In the genomic region with DNA sequence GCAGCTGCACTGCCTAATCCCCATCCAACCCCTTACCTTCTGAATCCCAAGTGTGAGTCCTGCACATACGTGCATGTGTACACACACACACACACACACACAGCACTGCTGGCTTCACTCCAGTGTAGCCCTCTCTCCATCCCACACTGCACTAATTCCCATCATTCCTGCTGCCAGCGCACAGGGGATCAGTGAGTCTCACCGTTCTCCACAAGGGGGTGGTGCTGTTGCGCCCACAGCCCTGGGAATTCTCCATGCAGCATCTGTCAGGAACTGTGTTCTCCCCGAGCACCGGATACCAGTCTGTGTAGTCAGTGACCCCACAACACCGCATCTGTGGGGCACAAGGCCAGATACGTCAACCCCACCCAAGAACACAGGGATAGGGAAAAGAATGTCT, we compare ENCODE assay signal across 8 mouse cellular contexts.
DNase-seq lines count a peak whose midpoint lies in the region; ATAC-seq lines count a peak whose summit lies in the region.

No protein-coding gene starts in this region.

- WGBS in limb, embryonic 11.5 days, result 48% methylated on average over 8 of the region's 8 CpGs
- 55% methylated on average over 8 of the region's 8 CpGs for WGBS in limb, embryonic 10.5 days
- WGBS in midbrain, embryonic 16.5 days, result 29% methylated on average over 8 of the region's 8 CpGs

- peak; percentile 49 for DNase-seq in limb, embryonic 11.5 days (ENCODE audit: low spot score)
- DNase-seq in limb, embryonic 10.5 days (ENCODE audit: low spot score), result no peak
- DNase-seq in cerebellum, postnatal 10 days, result peak; percentile 50 to 57
- DNase-seq in frontal cortex, postnatal 25 days (ENCODE audit: low spot score in 2 of 2), result peak; percentile 37 to 47
- no peak for DNase-seq in gastrocnemius, postnatal 4 days (ENCODE audit: low spot score in 2 of 2)

- H3K9me3 ChIP-seq in limb, embryonic 11.5 days (ENCODE audit: control insufficient read depth, low read length), result no peaks in the 10 kb centered on the region
- H3K9me3 ChIP-seq in limb, embryonic 10.5 days (replicated peaks), result no peaks in the 10 kb centered on the region
- no peaks in the 10 kb centered on the region for H3K9me3 ChIP-seq in midbrain, embryonic 16.5 days (replicated peaks; ENCODE audit: control insufficient read depth, low read length, poor library complexity, severe bottlenecking)

- H3K4me1 ChIP-seq in limb, embryonic 11.5 days (ENCODE audit: control insufficient read depth, insufficient read depth, low read length), result no peaks in the 10 kb centered on the region; the same call in 1 of the 2 replicates
- peaks cover 18% of the 10 kb centered on the region; the same call in 1 of the 2 replicates for H3K4me1 ChIP-seq in limb, embryonic 10.5 days
- H3K4me1 ChIP-seq in midbrain, embryonic 16.5 days (ENCODE audit: control insufficient read depth, insufficient read depth, low read length), result 0 out of 2 replicates have a peak, but pooled peaks cover 2% of the 10 kb centered on the region

- H3K27me3 ChIP-seq in limb, embryonic 11.5 days (ENCODE audit: control insufficient read depth, insufficient read depth, low read length), result no peaks in the 10 kb centered on the region
- no peaks in the 10 kb centered on the region for H3K27me3 ChIP-seq in limb, embryonic 10.5 days (ENCODE audit: low read depth, poor library complexity, severe bottlenecking)
- H3K27me3 ChIP-seq in midbrain, embryonic 16.5 days (ENCODE audit: control insufficient read depth, insufficient read depth, low read depth, low read length), result no peaks in the 10 kb centered on the region

- H3K36me3 ChIP-seq in limb, embryonic 11.5 days (ENCODE audit: control insufficient read depth, insufficient read depth, low read length), result peaks cover 5% of the 10 kb centered on the region; the same call in 1 of the 2 replicates
- peaks cover 52% of the 10 kb centered on the region for H3K36me3 ChIP-seq in limb, embryonic 10.5 days
- H3K36me3 ChIP-seq in midbrain, embryonic 16.5 days (ENCODE audit: control insufficient read depth, insufficient read depth, low read length), result no peaks in the 10 kb centered on the region; the same call in 1 of the 2 replicates

- no peak overlapping the region for H3K27ac ChIP-seq in limb, embryonic 11.5 days (replicated peaks; ENCODE audit: low read depth, low read length)
- no peak overlapping the region for H3K27ac ChIP-seq in limb, embryonic 10.5 days
- H3K27ac ChIP-seq in midbrain, embryonic 16.5 days (ENCODE audit: low read length), result no peak overlapping the region

- no peak overlapping the region for H3K4me2 ChIP-seq in limb, embryonic 11.5 days (ENCODE audit: low read depth, severe bottlenecking)
- H3K4me2 ChIP-seq in midbrain, embryonic 16.5 days (ENCODE audit: low read length), result no peak overlapping the region

- H3K4me3 ChIP-seq in limb, embryonic 11.5 days (ENCODE audit: low read depth, low read length), result no peak overlapping the region
- H3K4me3 ChIP-seq in limb, embryonic 10.5 days, result no peak overlapping the region
- H3K4me3 ChIP-seq in midbrain, embryonic 16.5 days (ENCODE audit: low read depth, low read length), result no peak overlapping the region

- no peak for ATAC-seq in limb, embryonic 11.5 days (ENCODE audit: insufficient number of reproducible peaks, low FRiP score, low TSS enrichment, low read depth)
- ATAC-seq in midbrain, embryonic 16.5 days, result 0 out of 2 replicates have a peak, but pooled peaks have one; percentile 12
- no peak for ATAC-seq in inflammation-experienced regulatory T-cells, adult 6 months
- ATAC-seq in monocyte, adult 5-6 weeks (replicated peaks; ENCODE audit: insufficient number of reproducible peaks, low FRiP score, low TSS enrichment, poor library complexity, severe bottlenecking), result no peak

- H3K9ac ChIP-seq in limb, embryonic 11.5 days (ENCODE audit: low read length), result no peak overlapping the region
- H3K9ac ChIP-seq in midbrain, embryonic 16.5 days (ENCODE audit: low read depth, low read length), result no peak overlapping the region

Comparison
In these comparisons a context has a peak if more than half of its experiments do, and no peak if none do; other contexts are left out.
1. DNase-seq: peak in limb, embryonic 11.5 days (single experiment), cerebellum, postnatal 10 days (2 of 2) and frontal cortex, postnatal 25 days (2 of 2); none in limb, embryonic 10.5 days (single experiment) and gastrocnemius, postnatal 4 days (0 of 2).